Mouse (Mus musculus): Measurements from ENCODE around the gene Pde3a. TPM values are rescaled to one million over a fixed set of nuclear protein-coding genes. Genes with fewer than 3 reads are reported as not detected.

The Pde3a gene
- total RNA-seq, 2 experiments from 2014 or later = 1.1 to 1.9 TPM

GRCm38 (mm10) chr6:141374469-141375057 is 125.5 kb downstream of the Pde3a start:
- intact Hi-C loops (cut with DNase I) = no loop called here
- no peak for DNase-seq (ENCODE audit: low spot score in 2 of 2)

DNA sequence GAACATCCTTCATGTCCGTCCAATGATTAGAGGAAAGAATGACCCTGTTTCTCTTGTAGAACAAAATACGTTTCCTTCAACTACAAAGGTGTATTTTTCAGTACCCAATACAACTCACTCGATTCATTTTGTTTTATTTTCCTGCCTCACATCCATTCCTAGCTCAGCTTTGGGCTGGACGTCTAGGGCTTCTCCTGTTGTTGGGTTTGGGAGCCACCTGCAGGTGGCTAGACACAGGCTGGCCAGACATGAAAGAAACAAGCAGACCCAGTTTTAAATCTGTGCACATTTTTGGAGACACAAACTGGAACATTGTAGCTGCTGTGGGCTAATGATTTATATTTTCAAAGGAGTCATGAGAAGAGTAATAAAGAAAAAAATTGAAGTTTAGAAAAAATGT is 126.1 kb downstream of the Pde3a start:
- DNase-seq (ENCODE audit: low spot score in 2 of 2) = no peak
- intact Hi-C loops (cut with DNase I) = no loop called here

DNA sequence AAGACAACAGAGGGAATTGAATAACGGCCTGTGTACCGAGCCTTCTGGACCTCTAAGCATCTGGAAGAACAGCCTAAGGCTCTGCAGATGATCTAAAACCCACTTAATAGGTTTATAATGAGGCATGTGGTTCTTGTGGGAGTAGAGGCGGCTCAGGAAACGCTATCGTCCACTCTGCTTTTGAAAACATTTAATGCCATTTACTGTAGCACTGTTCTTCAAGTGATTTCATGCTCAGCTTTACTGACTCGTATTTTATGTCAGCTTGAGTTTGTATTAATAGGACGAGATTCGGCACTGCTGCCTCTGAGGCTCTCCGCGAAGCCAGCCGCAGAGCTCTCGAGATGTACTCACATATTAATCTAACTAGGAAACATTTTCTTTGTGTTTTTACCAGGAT is 131.9 kb downstream of the Pde3a start:
- intact Hi-C loops (cut with DNase I) = no loop called here
- DNase-seq (ENCODE audit: low spot score in 2 of 2) = no peak

DNA sequence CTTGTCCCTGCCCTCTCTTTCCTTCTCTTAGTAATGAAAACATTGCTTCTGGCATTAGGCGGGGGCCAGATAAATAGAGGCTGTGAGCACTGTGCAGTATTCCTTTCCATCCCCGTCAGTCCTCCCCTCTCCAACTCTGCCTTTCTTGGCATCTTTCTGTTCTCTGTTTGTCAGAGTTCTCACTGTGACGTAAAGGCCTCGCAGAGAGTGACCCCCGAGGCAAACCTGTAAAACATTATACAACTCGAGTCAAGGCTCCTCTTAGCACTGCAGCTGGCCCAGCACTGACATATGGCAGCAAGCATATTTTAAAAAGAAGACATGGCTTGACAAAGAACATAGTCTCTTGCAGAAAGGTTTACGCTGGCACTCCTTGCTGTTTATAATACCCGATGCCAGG is 132.4 kb downstream of the Pde3a start:
- DNase-seq (ENCODE audit: low spot score in 2 of 2) = no peak
- intact Hi-C loops (cut with DNase I) = no loop called here

DNA sequence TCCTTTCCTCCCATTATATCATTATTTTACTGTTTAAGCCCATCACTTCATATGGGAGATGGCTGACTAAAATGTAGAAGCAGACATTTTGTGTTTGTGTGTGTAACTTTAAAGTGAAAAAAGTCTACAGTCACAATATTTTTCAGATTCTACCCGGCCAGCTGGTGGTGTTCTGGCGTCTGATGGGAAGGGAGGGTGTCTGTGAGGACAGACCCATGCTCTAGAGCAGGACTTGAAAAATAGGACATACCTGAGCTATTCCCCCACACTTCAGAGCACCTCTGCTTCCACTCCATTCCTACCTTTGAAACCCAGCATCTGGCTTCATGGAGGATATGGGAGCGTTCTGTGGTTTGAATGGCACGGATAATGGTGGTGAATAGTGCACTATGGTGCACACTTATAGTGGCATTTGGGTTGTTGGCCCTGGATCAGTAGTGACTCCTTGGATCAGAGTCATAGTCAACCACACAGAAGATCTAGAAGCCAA is 132.9 kb downstream of the Pde3a start:
- no peak for DNase-seq (ENCODE audit: low spot score in 2 of 2)
- intact Hi-C loops (cut with DNase I) = no loop called here

DNA sequence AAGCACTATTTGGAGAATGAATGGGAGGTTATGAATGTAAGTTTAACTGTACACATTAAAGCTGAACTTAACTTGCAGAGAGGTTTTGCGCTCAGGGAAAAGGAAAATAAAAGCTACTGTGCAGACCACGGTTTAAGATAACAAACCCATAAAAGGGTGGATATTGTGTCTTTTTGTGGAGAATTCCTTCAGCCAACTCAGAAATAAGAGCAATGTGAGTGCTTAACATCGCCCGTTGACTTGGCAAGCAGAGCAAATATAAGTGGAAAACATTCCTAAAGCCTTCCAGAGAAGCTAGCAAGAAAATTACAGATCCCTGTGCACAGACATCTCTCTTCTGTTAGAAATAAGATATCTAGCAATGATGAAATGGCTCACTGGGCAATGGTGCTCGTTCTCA is 139.0 kb downstream of the Pde3a start:
- DNase-seq (ENCODE audit: low spot score in 2 of 2) = no peak
- intact Hi-C loops (cut with DNase I) = no loop called here

DNA sequence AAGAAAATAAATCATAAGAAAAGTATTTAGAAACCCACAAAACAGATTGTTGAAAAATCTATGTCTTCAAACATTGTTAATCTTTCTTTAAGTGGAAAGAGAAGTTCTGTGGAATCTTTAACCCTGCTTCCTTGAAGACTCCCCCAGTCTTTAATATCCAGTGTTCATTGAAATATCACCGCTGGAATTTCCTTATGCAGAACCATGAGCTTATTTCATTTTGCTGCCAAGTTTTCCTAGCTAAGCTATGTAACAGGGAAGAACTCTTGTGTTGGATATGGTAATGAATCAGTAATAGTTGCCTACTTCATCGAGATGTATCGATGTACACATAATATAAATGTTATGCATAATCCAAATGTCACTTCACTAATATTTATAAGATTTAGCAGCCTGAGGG is 146.9 kb downstream of the Pde3a start:
- DNase-seq (ENCODE audit: low spot score in 2 of 2) = no peak
- intact Hi-C loops (cut with DNase I) = no loop called here

DNA sequence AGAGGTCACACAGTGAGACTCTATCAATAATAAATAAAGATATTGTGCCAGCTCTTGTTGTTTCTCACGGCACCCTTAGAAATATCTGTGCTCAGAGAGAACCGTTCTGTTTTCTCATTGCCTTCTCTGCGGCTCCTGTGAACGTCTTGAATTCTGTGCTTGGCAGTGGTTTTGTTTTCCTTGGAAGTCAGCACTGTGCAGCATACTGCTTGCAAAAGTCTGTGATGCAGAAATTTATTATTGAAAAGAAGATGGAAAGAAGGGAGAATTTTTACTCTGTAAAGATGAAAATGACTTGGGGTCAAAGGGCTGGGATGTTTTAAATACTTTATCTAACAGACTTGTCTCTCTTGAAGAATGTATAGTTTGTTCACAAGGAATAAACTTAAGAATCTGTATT is 150.3 kb downstream of the Pde3a start:
- DNase-seq (ENCODE audit: low spot score in 2 of 2) = no peak
- intact Hi-C loops (cut with DNase I) = no loop called here

- DNase-seq (ENCODE audit: low spot score in 2 of 2) = no peak
- intact Hi-C loops (cut with DNase I) = no loop called here
Observed at GRCm38 (mm10) chr6:141403943-141404342, 154.9 kb downstream of the Pde3a start.

- DNase-seq (ENCODE audit: low spot score in 2 of 2) = no peak
- intact Hi-C loops (cut with DNase I) = no loop called here
Observed at GRCm38 (mm10) chr6:141404649-141405048, 155.6 kb downstream of the Pde3a start.

DNA sequence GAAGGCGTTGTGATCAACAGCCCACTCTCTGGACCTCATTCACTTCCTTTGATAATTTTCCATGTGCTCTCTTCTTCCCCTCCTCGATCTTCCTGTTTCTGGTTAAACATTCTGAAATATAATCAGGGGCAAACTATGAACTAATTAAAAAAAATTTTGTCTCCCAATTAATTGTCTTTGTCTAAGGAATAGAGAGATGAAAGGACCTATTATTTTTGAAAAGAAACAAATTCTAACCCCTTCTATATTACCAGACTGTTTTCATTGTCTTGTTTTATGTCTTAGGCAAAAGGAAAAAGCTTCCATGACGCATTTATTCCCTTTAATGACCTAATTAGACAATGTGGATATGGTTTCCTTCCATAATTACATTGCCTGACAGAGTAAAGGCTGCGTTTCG is 156.4 kb downstream of the Pde3a start:
- intact Hi-C loops (cut with DNase I) = no loop called here

GRCm38 (mm10) chr6:141408758-141409157 is 159.7 kb downstream of the Pde3a start:
- intact Hi-C loops (cut with DNase I) = no loop called here
- no peak for DNase-seq (ENCODE audit: low spot score in 2 of 2)

More for the DNA sequence above, 156.4 kb downstream of the Pde3a start:
- no peak for DNase-seq (ENCODE audit: low spot score in 2 of 2)

DNA sequence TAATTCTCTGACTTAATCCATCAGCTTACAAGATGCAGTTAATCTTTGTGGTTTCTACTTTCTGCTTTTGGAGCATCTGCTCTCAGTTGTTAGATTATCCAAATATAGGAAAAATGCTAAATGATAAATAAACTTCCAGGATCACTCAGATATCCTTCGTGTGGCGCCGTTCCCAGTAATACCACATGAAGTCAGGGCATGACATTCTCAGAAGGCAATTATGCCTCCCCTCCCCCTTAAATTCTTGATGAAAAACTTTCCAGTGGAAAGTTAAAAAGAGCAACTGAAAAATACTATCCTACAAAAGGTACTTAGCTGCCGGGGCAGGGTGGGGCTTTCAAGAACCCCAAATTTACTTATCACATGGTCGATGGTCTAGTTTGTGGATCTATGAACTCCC is 161.8 kb downstream of the Pde3a start:
- no peak for DNase-seq (ENCODE audit: low spot score in 2 of 2)
- intact Hi-C loops (cut with DNase I) = no loop called here

GRCm38 (mm10) chr6:141425114-141425513 is 176.0 kb downstream of the Pde3a start:
- DNase-seq (ENCODE audit: low spot score in 2 of 2) = no peak
- intact Hi-C loops (cut with DNase I) = no loop called here

DNA sequence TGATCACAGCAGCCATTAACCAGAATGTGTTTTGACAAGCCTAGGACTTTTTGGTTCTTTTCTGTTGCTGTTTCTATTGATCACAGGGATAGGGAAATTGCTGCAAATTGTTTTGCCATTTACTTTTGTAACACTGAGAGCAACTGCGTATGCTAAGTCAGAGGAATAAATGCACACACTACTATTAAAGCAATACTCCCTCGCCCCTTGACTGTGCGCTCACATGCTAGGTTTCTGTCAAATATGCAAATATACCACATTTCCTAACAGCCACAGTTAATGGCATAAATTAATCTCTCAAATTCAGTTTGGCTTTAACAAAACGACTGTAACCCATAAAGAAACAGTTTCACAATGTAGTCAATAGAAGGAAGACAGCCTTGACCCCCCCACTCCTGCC is 179.5 kb downstream of the Pde3a start:
- no peak for DNase-seq (ENCODE audit: low spot score in 2 of 2)
- intact Hi-C loops (cut with DNase I) = no loop called here

DNA sequence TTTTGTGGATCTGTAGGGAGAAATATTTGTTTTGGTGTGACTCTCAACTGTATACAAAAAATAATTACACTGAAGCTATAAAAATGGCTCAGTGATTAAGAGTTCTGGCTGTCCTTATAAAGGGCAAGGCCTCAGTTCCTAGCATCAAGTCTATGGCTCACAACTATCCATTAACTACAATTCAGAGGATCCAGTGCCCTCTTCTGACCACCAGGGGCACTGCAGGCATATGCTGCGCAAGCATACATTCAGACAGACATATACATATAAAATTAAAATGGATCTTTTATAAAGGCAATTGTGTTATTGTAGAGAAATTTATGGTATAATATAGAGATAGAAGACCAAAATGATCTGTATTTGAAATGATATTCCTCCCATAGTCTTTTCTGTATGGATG is 181.1 kb downstream of the Pde3a start:
- DNase-seq (ENCODE audit: low spot score in 2 of 2) = no peak
- intact Hi-C loops (cut with DNase I) = no loop called here

DNA sequence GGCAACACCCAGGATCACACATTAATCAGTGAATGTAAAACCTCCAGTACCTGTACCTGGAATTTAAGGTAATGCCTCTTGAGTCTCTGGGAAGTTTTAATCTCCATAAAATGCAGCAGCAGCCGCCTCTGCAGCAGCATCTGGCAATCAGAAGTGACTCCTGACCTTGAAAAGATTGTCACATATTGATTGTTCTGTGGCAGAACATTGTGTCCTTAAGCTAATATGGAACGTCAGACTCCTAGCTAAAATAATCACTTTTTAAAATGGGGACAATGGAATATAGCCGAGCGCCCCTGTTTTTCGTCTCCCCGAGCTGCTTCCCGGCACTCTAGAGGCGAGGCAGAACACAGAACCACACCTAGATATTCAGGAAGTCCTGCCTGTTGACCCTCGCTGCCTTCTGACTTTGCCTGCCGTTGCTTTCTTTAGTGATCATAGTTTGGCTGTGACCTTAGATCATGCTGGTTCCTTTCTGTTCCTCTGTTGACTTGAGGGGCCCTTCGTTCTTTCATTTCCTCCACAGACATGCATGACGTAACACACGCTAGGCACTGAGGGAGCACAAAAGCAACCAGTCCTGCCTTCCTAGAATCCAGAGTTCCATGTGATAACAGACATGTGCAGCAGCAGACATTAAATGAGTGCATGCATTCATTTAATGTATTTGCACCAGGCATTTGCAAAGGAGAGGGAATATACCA is 183.4 kb downstream of the Pde3a start:
- intact Hi-C loops (cut with DNase I) = no loop called here
- no peak for DNase-seq (ENCODE audit: low spot score in 2 of 2)

DNA sequence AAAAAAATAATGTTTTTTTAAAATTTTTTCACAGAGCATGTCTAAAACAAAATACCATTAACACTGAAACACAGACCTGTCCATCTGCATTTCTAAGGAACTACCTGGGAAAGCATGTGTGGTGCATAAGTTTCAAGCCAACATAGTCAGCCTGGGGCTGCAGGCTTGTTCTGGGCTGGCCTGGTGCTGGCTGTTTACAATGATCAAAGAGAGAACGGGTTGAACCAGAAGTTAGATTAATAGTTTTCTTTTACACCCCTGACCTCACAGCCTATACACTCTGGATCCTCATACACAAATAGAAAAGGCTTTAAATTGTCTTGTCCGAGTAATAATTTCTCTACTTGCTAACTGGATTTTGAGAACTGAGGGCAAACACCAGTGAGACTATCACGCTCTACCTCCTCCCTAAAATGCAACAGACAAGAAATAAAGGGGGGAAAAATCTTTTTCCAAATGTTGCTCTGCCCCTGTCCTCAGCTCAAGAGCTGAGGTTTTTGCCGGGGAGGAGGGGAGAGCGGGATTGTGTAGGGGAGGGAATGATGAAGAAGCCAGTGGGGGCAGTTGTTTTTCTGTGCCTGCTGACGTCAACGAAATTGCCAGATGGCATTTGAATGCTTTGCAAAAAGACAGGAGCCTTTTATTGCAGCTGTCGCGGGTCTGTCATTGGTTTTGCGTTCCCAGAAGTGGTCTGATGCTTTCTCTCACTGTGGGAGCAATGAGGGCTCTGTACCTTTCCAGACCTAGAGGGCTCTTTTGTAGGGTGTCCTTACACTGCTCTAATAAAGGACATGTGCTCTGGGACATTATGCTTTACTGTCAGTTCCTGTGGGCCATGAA is 185.1 kb downstream of the Pde3a start:
- intact Hi-C loops (cut with DNase I) = no loop called here
- peak; percentile 24 to 28 for DNase-seq (ENCODE audit: low spot score in 2 of 2)

DNA sequence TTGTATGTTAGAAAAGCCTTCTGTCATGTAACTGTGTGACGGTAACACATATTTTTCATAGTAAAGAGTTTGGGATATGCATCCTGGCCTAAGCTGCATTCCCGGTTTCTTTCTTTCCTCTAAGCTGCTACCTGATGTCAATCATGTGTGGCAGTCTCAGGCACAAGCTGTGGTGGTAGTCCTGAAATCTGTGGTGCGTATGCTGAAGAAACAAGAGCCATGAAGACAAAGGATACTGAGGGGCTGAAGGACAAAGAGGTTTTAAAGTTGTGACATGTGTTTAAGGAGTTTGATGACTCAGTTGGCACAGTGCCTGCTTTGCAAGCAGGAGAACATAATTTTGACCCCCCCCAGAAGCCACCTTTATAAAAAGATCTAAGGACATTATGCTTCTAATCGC is 186.1 kb downstream of the Pde3a start:
- DNase-seq (ENCODE audit: low spot score in 2 of 2) = no peak
- intact Hi-C loops (cut with DNase I) = no loop called here

- intact Hi-C loops (cut with DNase I) = no loop called here
- no peak for DNase-seq (ENCODE audit: low spot score in 2 of 2)
Observed at GRCm38 (mm10) chr6:141439965-141440364, 190.9 kb downstream of the Pde3a start.

DNA sequence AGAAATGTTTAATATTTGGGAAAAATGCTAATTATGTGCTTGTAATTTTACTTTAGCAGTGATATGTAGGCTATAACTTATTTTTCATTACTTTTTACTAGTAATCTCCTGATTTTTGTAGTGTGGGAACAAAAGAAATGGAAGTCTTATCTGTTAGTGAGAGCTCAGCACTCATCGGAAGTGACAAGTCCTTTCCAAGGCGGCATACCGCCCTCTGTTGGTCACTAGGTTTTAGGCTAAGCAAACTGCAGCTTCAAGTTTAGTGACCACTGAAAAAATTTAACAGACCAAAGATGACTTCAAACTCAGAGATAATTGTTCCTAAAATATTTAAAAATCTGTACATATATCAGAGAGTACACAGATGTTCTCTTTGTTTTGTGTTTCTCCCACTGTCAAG is 198.5 kb downstream of the Pde3a start:
- intact Hi-C loops (cut with DNase I) = loop anchor here (2.0 to 5.0 kb wide), 2 partner anchors 520 to 681 kb away; no protein-coding TSS in a partner anchor
- DNase-seq (ENCODE audit: low spot score in 2 of 2) = peak; percentile 45 to 52

Measured in left cerebral cortex, postnatal 36 days (tissue).